Comparison of ENCODE assay signal across 10 mouse cellular contexts in the genomic region with DNA sequence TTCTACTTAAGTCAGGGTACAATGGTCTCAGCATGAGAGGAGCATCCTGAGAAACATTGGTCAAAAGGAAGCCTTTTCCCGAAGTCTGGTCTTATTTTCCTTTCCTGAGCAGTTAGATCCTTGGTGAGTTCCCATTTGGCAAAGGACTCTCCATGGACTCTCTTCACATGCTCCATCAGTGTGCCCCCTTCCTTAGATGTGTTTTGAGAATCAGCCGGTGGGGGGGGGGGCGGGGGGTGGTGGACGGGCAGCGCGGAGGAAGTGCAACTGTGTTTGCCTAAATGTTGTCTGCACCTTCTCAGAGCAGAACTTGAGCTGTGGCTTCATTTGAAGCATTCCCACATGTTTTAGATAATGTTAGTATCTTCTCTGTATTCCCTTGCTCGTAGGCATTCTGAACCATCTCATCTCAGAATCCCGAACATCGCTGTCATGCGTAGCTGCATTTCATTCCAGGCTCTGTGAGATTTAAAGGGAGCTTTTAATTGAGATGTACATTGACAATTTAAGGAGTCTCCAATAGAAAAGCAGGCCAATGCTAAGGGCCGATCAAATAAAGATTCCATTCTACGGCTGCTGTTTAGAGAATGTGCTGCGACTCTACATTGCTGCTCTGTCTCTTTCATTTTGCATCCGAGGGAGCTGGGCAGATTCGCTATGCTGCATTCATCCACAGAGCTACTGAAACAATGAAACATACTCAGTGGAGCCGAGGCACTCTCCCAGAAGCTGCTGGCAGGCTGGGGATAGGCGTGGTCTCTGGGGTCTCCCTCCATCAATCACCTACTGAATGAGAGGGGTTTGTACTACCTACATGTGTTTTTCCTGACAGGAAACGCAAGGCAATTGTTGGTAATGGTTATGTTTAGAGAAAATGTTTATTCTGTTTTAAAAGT.
DNase-seq lines count a peak whose midpoint lies in the region; ATAC-seq and TF ChIP-seq lines count a peak whose summit lies in the region.
"Had no signal": no experiment of that assay in that cellular context is flagged by ENCODE, and none has a peak within 500 bp of the region (broad histone marks: within the 10 kb centered on the region; RNA-seq: fewer than 3 reads in every experiment).

No protein-coding gene starts in this region.

- H3K27ac ChIP-seq in embryonic facial prominence, embryonic 15.5 days (replicated peaks) = no peak overlapping the region

- H3ac ChIP-seq in myocyte (ENCODE audit: control insufficient read depth, insufficient read length) = no peak overlapping the region

- no peaks in the 10 kb centered on the region for H3K9me3 ChIP-seq in embryonic facial prominence, embryonic 15.5 days (replicated peaks)

- no peaks in the 10 kb centered on the region for H3K4me1 ChIP-seq in embryonic facial prominence, embryonic 15.5 days

- no peak for TF ChIP-seq CTCF in brain, embryonic 14.5 days (IDR thresholded peaks at IDR 0.05; ENCODE audit: borderline replicate concordance, extremely low read depth, insufficient read depth, insufficient read length)

- no peaks in the 10 kb centered on the region for H3K36me3 ChIP-seq in embryonic facial prominence, embryonic 15.5 days
- H3K36me3 ChIP-seq in myocyte (ENCODE audit: control insufficient read depth, insufficient read depth) = no peaks in the 10 kb centered on the region
- H3K36me3 ChIP-seq: G1E had no signal

- H3K4me2 ChIP-seq in embryonic facial prominence, embryonic 15.5 days (replicated peaks) = peak overlapping the region; percentile 35
- H3K4me2 ChIP-seq in myocyte (ENCODE audit: low read depth) = peak overlapping the region; percentile 18

- intact Hi-C loops in left cerebral cortex, postnatal 14 days (cut with DNase I) = no loop called here

- no peak overlapping the region for H3K9ac ChIP-seq in embryonic facial prominence, embryonic 15.5 days

- DNase-seq in brain, embryonic 14.5 days (ENCODE audit: low read depth) = peak; percentile 74
- DNase-seq in left cerebral cortex, postnatal 14 days (ENCODE audit: low spot score in 2 of 2) = peak; percentile 34 to 38
- no peak for DNase-seq in adipocyte (ENCODE audit: low spot score)
- DNase-seq in thymus, postnatal 4 days = no peak

- no peak for ATAC-seq in embryonic facial prominence, embryonic 15.5 days (ENCODE audit: insufficient number of reproducible peaks, low FRiP score, low TSS enrichment, low read depth)
- ATAC-seq in erythroblast, adult 5-6 weeks (replicated peaks; ENCODE audit: low FRiP score, poor library complexity, severe bottlenecking) = no peak
- ATAC-seq in megakaryocyte, adult 5-6 weeks (ENCODE audit: poor library complexity, severe bottlenecking) = no peak
- ATAC-seq: intestine, embryonic 16.5 days had no signal

- WGBS in embryonic facial prominence, embryonic 15.5 days = 41% methylated on average over 17 of the region's 18 CpGs

- no peaks in the 10 kb centered on the region for H3K79me2 ChIP-seq in myocyte (ENCODE audit: control insufficient read depth, insufficient read depth)

- H3K4me3 ChIP-seq in embryonic facial prominence, embryonic 15.5 days (replicated peaks) = peak overlapping the region; percentile 23
- no peak overlapping the region for H3K4me3 ChIP-seq in myocyte

- no peak for TF ChIP-seq POLR2A in brain, embryonic 14.5 days (IDR thresholded peaks at IDR 0.05; ENCODE audit: borderline replicate concordance, extremely low read depth, insufficient read depth, insufficient read length, poor library complexity, severe bottlenecking)
- TF ChIP-seq POLR2A in myocyte (IDR thresholded peaks at IDR 0.05; ENCODE audit: insufficient read length, low read depth) = no peak

- H3K27me3 ChIP-seq in embryonic facial prominence, embryonic 15.5 days = no peaks in the 10 kb centered on the region
- no peaks in the 10 kb centered on the region for H3K27me3 ChIP-seq in myocyte (ENCODE audit: control insufficient read depth, insufficient read depth, insufficient read length)

TF ChIP-seq in myocyte, 11 proteins besides CTCF, POLR2A, EP300 and RAD21:
- TF ChIP-seq USF1 (IDR thresholded peaks at IDR 0.05; ENCODE audit: low read depth) (no peak), MYOG (IDR thresholded peaks at IDR 0.05; ENCODE audit: control insufficient read depth in 1 of 3, insufficient read depth in 1 of 3, insufficient read length in 2 of 3, low read depth in 2 of 3) (no peak)
TF ChIP-seq in myocyte: peak in this region for 0.

Comparison
In these comparisons a context has a peak if more than half of its experiments do, and no peak if none do; other contexts are left out.
1. DNase-seq: peak in brain, embryonic 14.5 days (single experiment) and left cerebral cortex, postnatal 14 days (2 of 2); none in adipocyte (single experiment) and thymus, postnatal 4 days (single experiment).